Mouse (Mus musculus) midbrain, embryonic 16.5 days (tissue): ENCODE measurements around the gene Zfp385a. TPM values are rescaled to one million over a fixed set of nuclear protein-coding genes. Genes with fewer than 3 reads are reported as not detected.

Experiments used
- ATAC-seq: fragments of 200-750 bp; cut with Nextera tagmentation; 2 replicates; pipeline ENCODE4 v1.8.0; 2017; ENCODE audit warnings: moderate TSS enrichment
- H3K27ac ChIP-seq: fragments of 300-500 bp; sonication (generic); 2 replicates; pipeline ENCODE4 v1.5.1; 2014; ENCODE audit warnings: mild to moderate bottlenecking, low read length, mixed read lengths
- H3K27me3 ChIP-seq: fragments of 300-500 bp; sonication (generic); 2 replicates; pipeline ENCODE4 v1.6.1; 2014; ENCODE audit warnings: low read depth, low read length, mixed read lengths; ENCODE audit not compliant: control insufficient read depth, insufficient read depth
- H3K36me3 ChIP-seq: fragments of 300-500 bp; sonication (generic); 2 replicates; pipeline ENCODE4 v1.6.1; 2014; ENCODE audit warnings: mild to moderate bottlenecking, low read length, moderate library complexity, mixed read lengths; ENCODE audit not compliant: control insufficient read depth, insufficient read depth
- H3K4me1 ChIP-seq: fragments of 300-500 bp; sonication (generic); 2 replicates; pipeline ENCODE4 v1.6.1; 2014; ENCODE audit warnings: mild to moderate bottlenecking, low read length, mixed read lengths; ENCODE audit not compliant: control insufficient read depth, insufficient read depth
- H3K4me2 ChIP-seq: fragments of 300-500 bp; sonication (generic); 2 replicates; pipeline ENCODE4 v1.6.1; 2014; ENCODE audit warnings: mild to moderate bottlenecking, low read length, mixed read lengths
- H3K4me3 ChIP-seq: fragments of 300-500 bp; sonication (generic); 2 replicates; pipeline ENCODE4 v1.5.1; 2014; ENCODE audit warnings: low read depth, mild to moderate bottlenecking, low read length, moderate library complexity, mixed read lengths
- H3K9ac ChIP-seq: fragments of 300-500 bp; sonication (generic); 2 replicates; pipeline ENCODE4 v1.6.1; 2014; ENCODE audit warnings: low read depth, low read length, mixed read lengths
- H3K9me3 ChIP-seq: fragments of 300-500 bp; sonication (generic); replicated peaks from 2 replicates; pipeline ENCODE4 v1.6.1; 2014; ENCODE audit warnings: mild to moderate bottlenecking, low read length, mixed read lengths; ENCODE audit not compliant: control insufficient read depth, poor library complexity, severe bottlenecking
- WGBS: fragments of 180-500 bp; shearing (Covaris S2); extraction: QIAGEN DNeasy Blood & Tissue Kit; methylation state at CpG from one replicate; pipeline ENCODE4 v1.1.7; 2014; 5-methylcytosine and 5-hydroxymethylcytosine counted together
- polyA plus RNA-seq: library from polyadenylated mRNA; unstranded; fragments of >200 nt; fragmentation: Nextera tagmentation; extraction: Ambion mirVana; gene quantifications from 2 replicates; pipeline ENCODE4 v1.2.1, GENCODE M21; 2015

Gene Zfp385a
- polyA plus RNA-seq, 1 experiment from 2014 or later, result 22.7 TPM

- Histone ChIP-seq H3K4me2 (no peak overlapping the region), H3K9me3 (no peaks in the 10 kb centered on the region), H3K27ac (peak overlapping the region; percentile 96), H3K27me3 (no peaks in the 10 kb centered on the region), H3K36me3 (no peaks in the 10 kb centered on the region; the same call in 1 of the 2 replicates), H3K4me3 (no peak overlapping the region), H3K4me1 (peaks cover 60% of the 10 kb centered on the region), H3K9ac (no peak overlapping the region; the same call in 1 of the 2 replicates)
- WGBS, result 32% methylated on average over 3 of the region's 3 CpGs
- no peak for ATAC-seq
These were observed 41.9 kb downstream of the Zfp385a start for GRCm38 (mm10) chr15:103298026-103298425.

GRCm38 (mm10) chr15:103297313-103297712 lies 42.6 kb downstream of the Zfp385a start:
- Histone ChIP-seq H3K27me3 (no peaks in the 10 kb centered on the region), H3K4me2 (no peak overlapping the region), H3K36me3 (peaks cover 6% of the 10 kb centered on the region), H3K4me3 (no peak overlapping the region), H3K9me3 (no peaks in the 10 kb centered on the region), H3K27ac (peak overlapping the region; percentile 96), H3K9ac (no peak overlapping the region; the same call in 1 of the 2 replicates), H3K4me1 (peaks cover 53% of the 10 kb centered on the region)
- ATAC-seq, result no peak
- WGBS, result 30% methylated on average over 6 of the region's 6 CpGs

GRCm38 (mm10) chr15:103295851-103296250 lies 44.0 kb downstream of the Zfp385a start:
- H3K4me3 ChIP-seq, result no peak overlapping the region
- peaks cover 12% of the 10 kb centered on the region for H3K36me3 ChIP-seq
- H3K9me3 ChIP-seq, result no peaks in the 10 kb centered on the region
- 13% methylated on average over 5 of the region's 5 CpGs for WGBS
- peak overlapping the region; percentile 96; the same call in 1 of the 2 replicates for H3K27ac ChIP-seq
- H3K4me2 ChIP-seq, result no peak overlapping the region
- ATAC-seq, result no peak
- H3K27me3 ChIP-seq, result no peaks in the 10 kb centered on the region
- peaks cover 40% of the 10 kb centered on the region for H3K4me1 ChIP-seq
- H3K9ac ChIP-seq, result no peak overlapping the region

- Histone ChIP-seq H3K4me2 (no peak overlapping the region), H3K4me3 (no peak overlapping the region), H3K4me1 (peaks cover 28% of the 10 kb centered on the region), H3K27me3 (no peaks in the 10 kb centered on the region), H3K9me3 (no peaks in the 10 kb centered on the region), H3K27ac (no peak overlapping the region), H3K9ac (no peak overlapping the region), H3K36me3 (peaks cover 12% of the 10 kb centered on the region)
- no peak for ATAC-seq
- 81% methylated on average over 2 of the region's 2 CpGs for WGBS
These were observed 45.2 kb downstream of the Zfp385a start for GRCm38 (mm10) chr15:103294649-103295048.

GRCm38 (mm10) chr15:103293375-103293774 lies 46.5 kb downstream of the Zfp385a start:
- Histone ChIP-seq H3K9ac (no peak overlapping the region), H3K27ac (no peak overlapping the region), H3K4me3 (no peak overlapping the region), H3K4me1 (peaks cover 15% of the 10 kb centered on the region), H3K27me3 (no peaks in the 10 kb centered on the region), H3K36me3 (peaks cover 12% of the 10 kb centered on the region), H3K9me3 (no peaks in the 10 kb centered on the region), H3K4me2 (no peak overlapping the region)
- ATAC-seq, result no peak
- WGBS, result 100% methylated on average over 2 of the region's 2 CpGs

GRCm38 (mm10) chr15:103292673-103293345 lies 47.1 kb downstream of the Zfp385a start:
- Histone ChIP-seq H3K9me3 (no peaks in the 10 kb centered on the region), H3K4me3 (no peak overlapping the region), H3K9ac (no peak overlapping the region), H3K4me2 (no peak overlapping the region), H3K36me3 (peaks cover 12% of the 10 kb centered on the region), H3K27ac (no peak overlapping the region), H3K27me3 (no peaks in the 10 kb centered on the region), H3K4me1 (peaks cover 9% of the 10 kb centered on the region)
- ATAC-seq, result no peak
- 86% methylated on average over 4 of the region's 4 CpGs for whole genome bisulfite sequencing

GRCm38 (mm10) chr15:103290843-103291242 lies 49.0 kb downstream of the Zfp385a start:
- no peaks in the 10 kb centered on the region for H3K27me3 ChIP-seq
- H3K4me2 ChIP-seq, result no peak overlapping the region
- H3K4me3 ChIP-seq, result no peak overlapping the region
- H3K9me3 ChIP-seq, result no peaks in the 10 kb centered on the region
- H3K4me1 ChIP-seq, result no peaks in the 10 kb centered on the region; the same call in 1 of the 2 replicates
- no peak overlapping the region for H3K9ac ChIP-seq
- WGBS, result 91% methylated on average over 9 of the region's 9 CpGs
- H3K27ac ChIP-seq, result no peak overlapping the region
- peaks cover 12% of the 10 kb centered on the region; the same call in 1 of the 2 replicates for H3K36me3 ChIP-seq
- ATAC-seq, result no peak

- no peak overlapping the region for H3K9ac ChIP-seq
- peaks cover 12% of the 10 kb centered on the region; the same call in 1 of the 2 replicates for H3K36me3 ChIP-seq
- no peak overlapping the region for H3K4me2 ChIP-seq
- H3K9me3 ChIP-seq, result no peaks in the 10 kb centered on the region
- ATAC-seq, result no peak
- H3K4me1 ChIP-seq, result no peaks in the 10 kb centered on the region; the same call in 1 of the 2 replicates
- 79% methylated on average over 6 of the region's 6 CpGs for WGBS
- H3K27ac ChIP-seq, result no peak overlapping the region
- H3K4me3 ChIP-seq, result no peak overlapping the region
- H3K27me3 ChIP-seq, result no peaks in the 10 kb centered on the region
These were observed 49.5 kb downstream of the Zfp385a start for GRCm38 (mm10) chr15:103290417-103290816.

- H3K36me3 ChIP-seq, result peaks cover 12% of the 10 kb centered on the region; the same call in 1 of the 2 replicates
- no peaks in the 10 kb centered on the region; the same call in 1 of the 2 replicates for H3K4me1 ChIP-seq
- H3K27me3 ChIP-seq, result no peaks in the 10 kb centered on the region
- H3K9me3 ChIP-seq, result no peaks in the 10 kb centered on the region
- ATAC-seq, result no peak
- peak overlapping the region; percentile 11; the same call in 1 of the 2 replicates for H3K9ac ChIP-seq
- H3K27ac ChIP-seq, result no peak overlapping the region
- H3K4me3 ChIP-seq, result no peak overlapping the region
- WGBS, result 23% methylated on average over 5 of the region's 5 CpGs
- no peak overlapping the region for H3K4me2 ChIP-seq
These were observed 50.3 kb downstream of the Zfp385a start for GRCm38 (mm10) chr15:103289600-103289999.
